Mouse (Mus musculus): ENCODE data around the gene Card10. TPM values are rescaled to one million over a fixed set of nuclear protein-coding genes. Genes with fewer than 3 reads are reported as not detected.

The Card10 gene
- polyA plus RNA-seq, 3 experiments from 2014 or later: 0.15 to 0.26 (median 0.19) TPM

DNA sequence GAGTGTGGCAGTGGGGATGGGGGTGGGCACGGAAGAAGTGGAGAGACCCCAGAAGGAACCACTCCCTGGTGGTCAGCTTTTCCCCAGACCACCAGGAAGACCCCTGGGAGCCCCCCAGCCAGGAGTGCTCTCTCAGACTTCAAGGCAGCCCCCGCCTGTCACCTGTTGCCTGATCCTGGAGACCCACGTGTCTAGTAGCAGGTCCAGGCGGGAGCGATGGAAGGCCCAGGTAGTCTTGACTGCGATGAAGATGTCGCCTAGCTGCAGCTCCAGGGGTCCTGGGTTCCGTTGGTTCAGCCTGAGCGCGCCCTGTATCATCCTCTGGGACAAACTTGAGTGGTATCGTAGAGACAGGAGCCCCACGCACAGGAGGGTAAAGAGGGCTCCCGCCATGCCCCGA lies 30.0 kb downstream of the Card10 start:
- ATAC-seq: no peak

GRCm38 (mm10) chr15:78772368-78772763 lies 30.5 kb downstream of the Card10 start:
- peak; percentile 76 for ATAC-seq

DNA sequence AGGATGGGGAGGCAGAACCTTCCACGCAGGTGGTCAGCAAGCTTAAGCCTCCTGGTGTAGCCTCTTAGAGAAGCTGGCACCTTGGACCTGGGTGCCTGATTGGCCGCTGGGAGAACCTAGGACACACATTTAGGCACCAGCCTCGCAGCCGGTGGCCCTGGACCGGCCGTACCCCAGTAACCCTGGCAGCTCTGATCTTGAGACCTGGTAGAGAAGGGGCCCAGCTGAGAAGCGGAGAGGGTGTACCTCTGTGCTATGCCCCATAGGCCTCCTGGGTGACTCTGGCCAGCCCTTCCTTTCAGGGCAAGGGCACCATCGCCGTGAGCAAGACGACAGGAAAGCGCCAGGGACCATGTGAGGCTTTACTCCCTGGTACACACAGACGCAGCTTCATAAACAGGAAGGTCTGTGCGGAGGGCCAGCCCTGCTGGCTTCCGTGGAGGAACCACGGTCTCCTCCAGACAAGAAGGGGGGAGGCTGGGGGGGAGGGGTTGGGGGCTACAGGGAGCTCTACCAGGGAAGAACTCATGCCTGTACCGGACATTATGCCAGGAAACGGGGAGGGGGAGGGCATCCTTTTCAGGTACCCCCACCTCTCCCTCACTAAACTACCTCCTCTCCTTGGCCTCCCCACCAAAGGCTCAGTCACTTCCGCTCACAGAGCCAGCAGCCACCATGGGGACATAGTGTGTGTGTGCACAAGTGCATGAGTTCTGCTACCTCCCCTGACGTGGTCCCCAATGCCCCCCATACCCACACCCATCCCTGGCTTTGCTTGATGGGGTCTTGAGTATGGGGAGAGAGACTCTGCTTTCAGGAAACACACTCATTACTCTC lies 31.1 kb downstream of the Card10 start:
- ATAC-seq: peak; percentile 66

DNA sequence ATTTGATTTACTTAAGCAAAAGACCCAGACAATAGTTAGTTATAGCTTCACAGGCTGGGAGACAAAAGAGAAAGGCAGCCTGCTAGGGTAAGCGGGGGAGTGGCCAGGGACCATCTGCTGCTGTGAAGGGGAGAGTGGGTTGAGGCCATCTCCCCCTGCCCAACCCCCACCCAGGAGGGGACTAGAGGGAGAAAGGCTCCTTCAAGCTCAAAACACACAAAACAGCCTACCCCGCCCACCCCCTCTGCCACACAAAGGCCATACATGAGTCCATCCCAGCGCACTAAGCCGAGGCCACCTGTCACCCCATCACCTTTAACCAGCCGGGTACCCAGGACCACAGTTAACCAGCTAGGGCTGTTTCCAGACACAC lies 31.9 kb downstream of the Card10 start:
- no peak for ATAC-seq

GRCm38 (mm10) chr15:78770234-78770982 lies 32.4 kb downstream of the Card10 start:
- ATAC-seq: no peak

DNA sequence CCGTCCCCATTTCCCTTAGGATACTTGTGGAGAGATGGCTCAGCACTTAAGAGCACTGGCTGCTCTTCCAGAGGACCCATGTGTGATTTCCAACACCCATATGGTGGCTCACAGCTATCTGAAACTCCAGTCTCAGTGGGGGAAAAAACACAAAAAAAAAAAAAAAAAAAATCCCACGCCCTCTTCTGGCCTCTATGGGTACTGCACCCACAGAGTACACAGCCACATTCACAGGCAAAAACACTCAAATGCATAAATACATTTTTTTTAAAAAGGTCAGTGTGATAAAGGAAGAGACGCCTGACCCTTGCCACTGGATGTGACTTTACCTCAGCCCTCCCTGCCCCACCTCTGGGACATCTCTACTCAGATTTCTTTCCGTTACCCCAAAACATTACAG lies 33.8 kb downstream of the Card10 start:
- no peak for ATAC-seq

- no peak for ATAC-seq
Measured at GRCm38 (mm10) chr15:78763704-78764103, 39.1 kb downstream of the Card10 start.

- ATAC-seq: no peak
Measured at GRCm38 (mm10) chr15:78763210-78763609, 39.6 kb downstream of the Card10 start.

DNA sequence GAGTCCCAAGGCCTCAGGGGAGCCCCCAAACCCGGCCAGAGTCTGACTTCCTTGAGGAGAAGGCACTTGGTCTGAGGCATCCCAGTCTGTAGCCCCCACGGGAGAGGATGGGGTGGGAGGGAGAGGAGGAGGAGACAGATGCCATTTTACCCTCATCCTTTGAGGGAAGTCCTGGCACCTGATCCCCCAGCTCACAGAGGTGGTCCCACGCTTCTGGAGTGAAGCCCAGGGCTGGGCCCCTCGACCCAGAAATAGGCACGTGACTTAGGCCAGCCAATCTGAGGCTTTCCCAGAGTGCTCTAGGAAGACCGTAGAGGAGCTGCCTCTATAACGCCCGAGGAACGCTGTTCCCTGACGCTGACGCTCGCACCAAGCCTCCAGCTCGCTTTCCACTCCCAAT lies 41.7 kb downstream of the Card10 start:
- no peak for ATAC-seq

- no peak for ATAC-seq
Measured at GRCm38 (mm10) chr15:78758132-78758531, 44.7 kb downstream of the Card10 start.

DNA sequence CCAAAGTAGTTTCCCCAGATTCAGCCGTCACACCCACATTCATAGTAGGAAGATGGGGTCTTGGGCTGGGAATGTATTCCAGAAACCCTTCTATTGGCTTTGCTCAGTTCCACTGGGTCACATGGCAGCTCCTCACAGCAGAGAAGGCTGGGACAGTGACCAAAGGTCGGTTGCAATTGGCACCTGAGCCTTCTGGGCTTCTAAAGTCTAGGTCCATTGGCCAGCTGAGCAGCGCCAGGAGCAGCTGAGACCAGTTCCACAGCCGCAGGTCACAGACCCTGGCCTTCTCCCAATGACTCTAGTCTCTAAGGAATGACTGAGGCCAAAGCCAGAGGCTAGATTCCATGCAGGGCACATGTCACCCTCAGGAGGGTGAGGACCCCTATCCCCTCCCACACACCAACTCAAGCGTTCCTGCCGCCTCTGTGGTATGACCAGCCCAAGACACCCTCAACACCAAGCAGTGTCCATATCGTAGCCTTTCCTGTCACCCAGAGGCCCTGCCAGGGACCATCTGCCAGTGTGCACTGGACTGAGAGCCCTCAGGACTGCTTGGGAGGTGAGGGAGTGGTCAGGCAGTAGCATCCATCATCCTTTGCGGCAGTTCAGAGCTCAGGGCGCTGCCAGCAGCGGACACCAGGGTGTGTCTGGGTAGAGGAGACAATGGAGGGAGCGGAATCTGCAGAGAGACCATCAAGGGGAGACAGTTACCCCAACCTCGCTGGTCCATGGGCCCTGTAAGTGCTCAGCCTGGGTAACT lies 46.7 kb downstream of the Card10 start:
- no peak for ATAC-seq

GRCm38 (mm10) chr15:78755226-78755625 lies 47.6 kb downstream of the Card10 start:
- ATAC-seq: no peak

GRCm38 (mm10) chr15:78754144-78754543 lies 48.7 kb downstream of the Card10 start:
- no peak for ATAC-seq

GRCm38 (mm10) chr15:78752991-78753390 lies 49.9 kb downstream of the Card10 start:
- ATAC-seq: no peak

GRCm38 (mm10) chr15:78750608-78751350 lies 52.1 kb downstream of the Card10 start:
- ATAC-seq: no peak

- no peak for ATAC-seq
Measured at GRCm38 (mm10) chr15:78749855-78750254, 53.0 kb downstream of the Card10 start.

DNA sequence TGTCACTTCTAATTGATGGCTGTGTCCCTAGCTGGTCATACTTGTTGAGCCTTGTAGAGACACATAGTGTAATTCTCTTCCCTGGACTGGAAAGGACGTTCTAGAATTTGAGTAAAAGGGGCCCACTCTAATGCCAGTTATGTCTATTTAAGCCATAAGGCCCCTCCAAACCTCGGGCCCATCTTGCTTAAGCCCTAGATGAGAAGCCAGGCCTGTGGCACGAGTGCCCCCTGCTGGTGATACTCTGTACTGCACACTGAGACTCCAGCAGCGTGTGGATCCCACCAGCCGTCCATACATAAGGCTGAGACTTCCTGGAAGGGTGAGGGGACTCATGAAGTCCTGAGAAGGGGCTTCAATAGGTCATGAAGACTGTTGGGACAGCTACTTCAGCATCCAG lies 58.6 kb downstream of the Card10 start:
- peak; percentile 63 for ATAC-seq

GRCm38 (mm10) chr15:78742831-78743230 lies 60.0 kb downstream of the Card10 start:
- ATAC-seq: no peak

GRCm38 (mm10) chr15:78740662-78741061 lies 62.2 kb downstream of the Card10 start:
- ATAC-seq: no peak

- ATAC-seq: no peak
Measured at GRCm38 (mm10) chr15:78737146-78737545, 65.7 kb downstream of the Card10 start.

GRCm38 (mm10) chr15:78736681-78737100 lies 66.2 kb downstream of the Card10 start:
- ATAC-seq: no peak

DNA sequence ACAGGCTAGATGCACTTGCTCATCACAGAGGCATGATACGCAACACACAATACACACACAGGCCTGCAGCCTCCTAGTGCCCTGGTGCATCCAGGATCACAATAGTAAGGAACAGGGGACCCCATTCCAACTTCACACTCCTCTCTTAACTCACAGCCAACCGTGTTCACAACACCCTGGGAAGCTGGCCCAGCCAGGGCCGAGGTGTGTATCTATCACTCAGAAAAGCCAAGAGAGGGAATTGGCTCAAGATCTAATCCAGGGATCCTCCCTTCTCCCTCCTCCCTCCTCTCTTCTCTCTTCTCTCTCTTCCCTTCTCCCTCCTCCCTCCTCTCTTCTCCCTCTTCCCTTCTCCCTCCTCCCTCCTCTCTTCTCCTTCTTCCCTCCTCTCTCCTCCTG lies 66.7 kb downstream of the Card10 start:
- ATAC-seq: no peak

Measured in inflammation-experienced regulatory T-cells, adult 6 months (primary cell).